Mouse (Mus musculus): ENCODE data around the gene Gnpnat1.
A peak's percentile ranks its signal among the peaks of the same experiment; 100 is the strongest.

The Gnpnat1 gene

GRCm38 (mm10) chr14:45399836-45400235 is 4.9 kb downstream of the Gnpnat1 start:
- no peak for DNase-seq (ENCODE audit: low spot score in 2 of 2)

GRCm38 (mm10) chr14:45389194-45389593 is 15.5 kb downstream of the Gnpnat1 start:
- DNase-seq (ENCODE audit: low spot score in 2 of 2), result no peak

GRCm38 (mm10) chr14:45388345-45389181 is 16.1 kb downstream of the Gnpnat1 start:
- DNase-seq (ENCODE audit: low spot score in 2 of 2), result peak; percentile 91 to 93

- no peak for DNase-seq (ENCODE audit: low spot score in 2 of 2)
Measured at GRCm38 (mm10) chr14:45387480-45387879, 17.2 kb downstream of the Gnpnat1 start.

GRCm38 (mm10) chr14:45385596-45385995 is 19.1 kb downstream of the Gnpnat1 start:
- no peak for DNase-seq (ENCODE audit: low spot score in 2 of 2)

GRCm38 (mm10) chr14:45382912-45383311 is 21.8 kb downstream of the Gnpnat1 start:
- no peak for DNase-seq (ENCODE audit: low spot score in 2 of 2)

GRCm38 (mm10) chr14:45380756-45381155 is 24.0 kb downstream of the Gnpnat1 start:
- DNase-seq (ENCODE audit: low spot score in 2 of 2), result no peak

GRCm38 (mm10) chr14:45378771-45379170 is 25.9 kb downstream of the Gnpnat1 start:
- no peak for DNase-seq (ENCODE audit: low spot score in 2 of 2)

GRCm38 (mm10) chr14:45365196-45365587 is 39.5 kb downstream of the Gnpnat1 start:
- DNase-seq (ENCODE audit: low spot score in 2 of 2), result no peak

- DNase-seq (ENCODE audit: low spot score in 2 of 2), result peak; percentile 59 to 63
Measured at GRCm38 (mm10) chr14:45364211-45365195, 40.2 kb downstream of the Gnpnat1 start.

GRCm38 (mm10) chr14:45350931-45351859 is 53.5 kb downstream of the Gnpnat1 start, which contains the start of gene Styx:
Gene Styx (plus strand): TSS chr14:45351093.
- peak; percentile 95 to 96 for DNase-seq (ENCODE audit: low spot score in 2 of 2)

GRCm38 (mm10) chr14:45329589-45330181 is 75.0 kb downstream of the Gnpnat1 start, which contains the start of gene Psmc6:
Gene Psmc6 (plus strand): TSS chr14:45329788.
- DNase-seq (ENCODE audit: low spot score in 2 of 2), result peak; percentile 95 to 96

- DNase-seq (ENCODE audit: low spot score in 2 of 2), result no peak
Measured at GRCm38 (mm10) chr14:45329018-45329588, 75.6 kb downstream of the Gnpnat1 start.

GRCm38 (mm10) chr14:45328072-45328713 is 76.5 kb downstream of the Gnpnat1 start:
- DNase-seq (ENCODE audit: low spot score in 2 of 2), result no peak

All from right cerebral cortex, postnatal 10 days (tissue).